Mouse (Mus musculus) MEL (cell line): ENCODE data around the gene Uckl1. TPM values are rescaled to one million over a fixed set of nuclear protein-coding genes. Genes with fewer than 3 reads are reported as not detected.

Experiments used
- DNase-seq: peaks from one replicate; pipeline ENCODE4 v3.0.0; 2011; ENCODE audit warnings: low read depth, low spot score
- H3K27ac ChIP-seq: 2 replicates; pipeline ENCODE4 v1.5.1; 2012; ENCODE audit warnings: low read depth, mild to moderate bottlenecking, control low read depth, low read length, moderate library complexity; ENCODE audit not compliant: control insufficient read depth
- H3K27me3 ChIP-seq, 2 experiments: fragments of 150-350 bp in 1 of 2; sonication (generic) in 1 of 2; 2 replicates each; pipeline ENCODE4 v1.6.1; 2012; ENCODE audit warnings: low read length in 2 of 2, mild to moderate bottlenecking in 2 of 2, improper control_type of control experiment in 1 of 2, moderate library complexity in 1 of 2; ENCODE audit not compliant: insufficient read depth in 2 of 2, control insufficient read depth in 1 of 2
- H3K36me3 ChIP-seq, 2 experiments: 2 replicates each; pipeline ENCODE4 v1.6.1; 2012 to 2014; ENCODE audit warnings: low read length in 2 of 2, improper control_type of control experiment in 1 of 2, inconsistent platforms in 1 of 2, mild to moderate bottlenecking in 1 of 2; ENCODE audit not compliant: insufficient read depth in 2 of 2, control insufficient read depth in 1 of 2
- H3K4me1 ChIP-seq, 2 experiments: fragments of 150-350 bp in 1 of 2; sonication (generic) in 1 of 2; 2 replicates each; pipeline ENCODE4 v1.6.1; 2012; ENCODE audit warnings: low read length in 2 of 2, improper control_type of control experiment in 1 of 2, mild to moderate bottlenecking in 1 of 2; ENCODE audit not compliant: insufficient read depth in 2 of 2, control insufficient read depth in 1 of 2
- H3K4me3 ChIP-seq, 2 experiments: fragments of 150-350 bp in 1 of 2; sonication (generic) in 1 of 2; 2 replicates each; pipeline ENCODE4 v1.5.1; 2012; ENCODE audit warnings: low read depth in 2 of 2, low read length in 2 of 2, mild to moderate bottlenecking in 2 of 2, moderate library complexity in 2 of 2, control low read depth in 1 of 2, improper control_type of control experiment in 1 of 2; ENCODE audit not compliant: control insufficient read depth in 1 of 2, insufficient read depth in 1 of 2
- H3K79me2 ChIP-seq: 2 replicates; pipeline ENCODE4 v1.6.1; 2012; ENCODE audit warnings: mild to moderate bottlenecking, low read length, moderate library complexity; ENCODE audit not compliant: control insufficient read depth, poor library complexity, insufficient read depth
- H3K9ac ChIP-seq: 2 replicates; pipeline ENCODE4 v1.6.1; 2012; ENCODE audit warnings: low read depth, mild to moderate bottlenecking, control low read depth, low read length, moderate library complexity; ENCODE audit not compliant: control insufficient read depth, poor library complexity, severe bottlenecking
- H3K9me3 ChIP-seq: fragments of 150-350 bp; sonication (generic); replicated peaks from 2 replicates; pipeline ENCODE4 v1.6.1; 2012; ENCODE audit warnings: mild to moderate bottlenecking, low read length, improper control_type of control experiment, moderate library complexity; ENCODE audit not compliant: insufficient read depth
- BHLHE40 ChIP-seq: IDR thresholded peaks from 2 replicates; pipeline ENCODE4 v1.6.1; 2012; ENCODE audit warnings: low read depth, mild to moderate bottlenecking, inconsistent platforms, low read length, improper control_type of control experiment, borderline replicate concordance
- ELF1 ChIP-seq: IDR thresholded peaks from 2 replicates; pipeline ENCODE4 v1.6.1; 2014; ENCODE audit warnings: low read depth, mild to moderate bottlenecking, inconsistent platforms, low read length, improper control_type of control experiment, moderate library complexity
- ETS1 ChIP-seq: IDR thresholded peaks from 2 replicates; pipeline ENCODE4 v1.6.1; 2012; ENCODE audit warnings: low read depth, mild to moderate bottlenecking, inconsistent platforms, low read length, improper control_type of control experiment, moderate library complexity
- GATA1 ChIP-seq: IDR thresholded peaks from 2 replicates; pipeline ENCODE4 v1.6.1; 2011; ENCODE audit warnings: low read depth, low read length, improper control_type of control experiment
- JUND ChIP-seq: IDR thresholded peaks from 2 replicates; pipeline ENCODE4 v1.6.1; 2011; ENCODE audit warnings: low read depth, mild to moderate bottlenecking, improper control_type of control experiment, low read length
- MAX ChIP-seq: IDR thresholded peaks from 2 replicates; pipeline ENCODE4 v1.6.1; 2011; ENCODE audit warnings: low read length, improper control_type of control experiment
- MAZ ChIP-seq: IDR thresholded peaks from 2 replicates; pipeline ENCODE4 v1.6.1; 2012; ENCODE audit warnings: low read depth, mild to moderate bottlenecking, inconsistent platforms, low read length, improper control_type of control experiment
- MYB ChIP-seq: IDR thresholded peaks from 2 replicates; pipeline ENCODE4 v1.6.1; 2011; ENCODE audit warnings: mild to moderate bottlenecking, low read depth, low read length, improper control_type of control experiment
- NELFE ChIP-seq: IDR thresholded peaks from 2 replicates; pipeline ENCODE4 v1.6.1; 2011; ENCODE audit warnings: low read depth, low read length, improper control_type of control experiment
- NRF1 ChIP-seq: IDR thresholded peaks from 2 replicates; pipeline ENCODE4 v1.6.1; 2014; ENCODE audit warnings: low read depth, mild to moderate bottlenecking, inconsistent platforms, low read length, improper control_type of control experiment, moderate library complexity; ENCODE audit not compliant: poor library complexity, insufficient read depth, severe bottlenecking
- POLR2A ChIP-seq, 2 experiments: IDR thresholded peaks; 2 replicates each; pipeline ENCODE4 v1.6.1; 2011 to 2012; ENCODE audit warnings: low read length in 2 of 2, mild to moderate bottlenecking in 2 of 2, control low read depth in 1 of 2, improper control_type of control experiment in 1 of 2, low read depth in 1 of 2, moderate library complexity in 1 of 2; ENCODE audit not compliant: control insufficient read depth in 1 of 2, insufficient read depth in 1 of 2, poor library complexity in 1 of 2
- POLR2AphosphoS2 ChIP-seq: IDR thresholded peaks from 2 replicates; pipeline ENCODE4 v1.6.1; 2011; ENCODE audit warnings: low read length, improper control_type of control experiment
- POLR2AphosphoS5 ChIP-seq: IDR thresholded peaks from 2 replicates; pipeline ENCODE4 v1.6.1; 2012; ENCODE audit warnings: low read depth, borderline replicate concordance, mild to moderate bottlenecking, inconsistent platforms, low read length, moderate library complexity, mixed read lengths
- RAD21 ChIP-seq: IDR thresholded peaks from 2 replicates; pipeline ENCODE4 v1.6.1; 2011; ENCODE audit warnings: mild to moderate bottlenecking, low read depth, low read length, improper control_type of control experiment
- RCOR1 ChIP-seq: IDR thresholded peaks from 2 replicates; pipeline ENCODE4 v1.6.1; 2012; ENCODE audit warnings: low read depth, mild to moderate bottlenecking, inconsistent platforms, low read length, improper control_type of control experiment
- SIN3A ChIP-seq: IDR thresholded peaks from 2 replicates; pipeline ENCODE4 v1.6.1; 2012; ENCODE audit warnings: low read length, improper control_type of control experiment, inconsistent platforms
- SMC3 ChIP-seq: IDR thresholded peaks from 2 replicates; pipeline ENCODE4 v1.6.1; 2011; ENCODE audit warnings: low read depth, low read length, improper control_type of control experiment
- TBP ChIP-seq: IDR thresholded peaks from 2 replicates; pipeline ENCODE4 v1.8.0; 2011; ENCODE audit warnings: low read depth, low read length, improper control_type of control experiment
- TCF12 ChIP-seq: IDR thresholded peaks from 2 replicates; pipeline ENCODE4 v1.6.1; 2014; ENCODE audit warnings: low read depth, mild to moderate bottlenecking, inconsistent platforms, low read length, improper control_type of control experiment, moderate library complexity
- ZKSCAN1 ChIP-seq: IDR thresholded peaks from 2 replicates; pipeline ENCODE4 v1.6.1; 2012; ENCODE audit warnings: low read depth, mild to moderate bottlenecking, inconsistent platforms, low read length, improper control_type of control experiment, moderate library complexity
- ZMIZ1 ChIP-seq: IDR thresholded peaks from 2 replicates; pipeline ENCODE4 v1.6.1; 2012; ENCODE audit warnings: low read depth, mild to moderate bottlenecking, inconsistent platforms, low read length, improper control_type of control experiment, moderate library complexity
- polyA plus RNA-seq, 2 experiments: library from polyadenylated mRNA; stranded (reverse) in 1 of 2; unstranded in 1 of 2; fragments of >175 nt in 1 of 2; fragments of >200 nt in 1 of 2; gene quantifications; 2 replicates each; pipeline versions ENCODE4 v1.2.1 to v1.2.4; 2012; ENCODE audit warnings: low replicate concordance in 2 of 2, low read depth in 1 of 2; ENCODE audit not compliant: insufficient read length in 2 of 2, insufficient read depth in 1 of 2, missing spikeins in 1 of 2
- total RNA-seq: library from RNA; depleted of rRNA; stranded (reverse); fragments of 300-350 nt; gene quantifications from 2 replicates; pipeline ENCODE4 v1.2.3, GENCODE M21; 2012; rRNA removed

Uckl1 gene
- total RNA-seq (15.2 and 15.6 TPM in 2 replicates), polyA plus RNA-seq (10 to 100 TPM in 1 of 2 experiments, not detected in 1; 24.6 TPM)

DNA sequence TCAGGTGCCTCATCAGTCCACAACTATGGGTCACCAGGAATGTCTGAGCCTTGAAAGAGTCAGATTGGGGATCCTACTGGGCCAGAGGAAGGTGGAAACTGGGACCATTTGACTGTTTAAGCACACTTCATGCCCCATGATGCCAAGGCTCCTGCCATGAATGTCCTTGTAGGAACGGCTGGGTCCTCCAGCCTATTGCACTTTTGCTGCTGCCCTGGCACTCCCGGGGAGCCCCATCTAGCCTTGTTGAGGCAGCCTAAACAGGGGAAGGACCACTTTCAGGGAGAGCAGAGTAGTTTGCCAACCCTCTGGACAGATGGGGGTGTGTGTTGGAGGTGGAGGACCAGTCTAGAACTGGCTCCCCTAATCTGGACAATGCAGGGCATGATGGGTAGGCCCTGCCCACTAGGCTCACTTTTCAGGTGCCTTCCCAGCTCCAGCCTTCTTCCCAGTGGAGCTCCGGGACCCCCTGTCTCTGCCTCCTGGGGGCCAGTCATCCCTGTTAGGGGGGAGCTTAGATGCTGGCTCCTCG lies at the start of gene Uckl1:
Gene Uckl1 (minus strand): TSS at position 482 of the 532 bp plus-strand sequence.
- H3K9me3 ChIP-seq, result no peaks in the 10 kb centered on the region
- peaks cover 0 to 2% of the 10 kb centered on the region in 2 experiments; a peak in 3 of 4 replicates for H3K36me3 ChIP-seq
- peaks cover 8% of the 10 kb centered on the region for H3K79me2 ChIP-seq
- TF ChIP-seq TCF12 (no peak), ZMIZ1 (no peak), GATA1 (no peak), BHLHE40 (no peak), MAX (no peak), MYB (no peak), NRF1 (no peak), RCOR1 (no peak), SMC3 (no peak), ZKSCAN1 (no peak), SIN3A (no peak), TBP (no peak), NELFE (no peak), ELF1 (no peak), RAD21 (no peak), MAZ (no peak), JUND (no peak)
- no peak for DNase-seq
- H3K4me1 ChIP-seq, result peaks cover 0 to 3% of the 10 kb centered on the region in 2 experiments; a peak in 2 of 4 replicates
- H3K4me3 ChIP-seq, result no peak within 1 kb of the TSS
- no peaks in the 10 kb centered on the region for H3K27me3 ChIP-seq
- H3K9ac ChIP-seq, result no peak within 1 kb of the TSS
- H3K27ac ChIP-seq, result no peak within 1 kb of the TSS

DNA sequence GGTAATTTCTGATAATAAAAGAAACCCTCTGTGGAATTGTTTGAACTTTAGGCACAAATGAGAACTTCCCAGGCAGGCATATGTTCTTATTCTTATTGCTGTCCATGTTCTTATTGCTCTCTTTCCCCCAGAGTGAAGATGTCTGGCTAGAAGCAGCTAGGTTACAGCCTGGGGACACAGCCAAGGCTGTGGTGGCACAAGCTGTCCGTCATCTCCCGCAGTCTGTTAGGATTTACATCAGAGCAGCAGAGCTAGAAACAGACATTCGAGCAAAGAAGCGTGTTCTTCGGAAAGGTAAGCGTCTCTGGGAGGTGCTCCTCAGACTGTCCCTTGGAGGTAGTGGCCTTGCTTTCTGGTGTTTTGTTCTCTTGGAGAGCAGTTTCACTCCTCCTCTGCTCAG lies 47.9 kb upstream of the Uckl1 start:
- H3K27me3 ChIP-seq, result no peaks in the 10 kb centered on the region
- H3K4me3 ChIP-seq, result no peak overlapping the region
- H3K79me2 ChIP-seq, result no peaks in the 10 kb centered on the region
- peaks cover 0 to 12% of the 10 kb centered on the region in 2 experiments; a peak in 2 of 4 replicates for H3K36me3 ChIP-seq
- DNase-seq, result no peak
- TF ChIP-seq POLR2A (IDR thresholded peaks at IDR 0.05; ENCODE audit: control insufficient read depth in 1 of 2, insufficient read depth in 1 of 2, low read depth in 1 of 2, low read length in 2 of 2, poor library complexity in 1 of 2), result no peak
- TF ChIP-seq POLR2AphosphoS2, result no peak
- TF ChIP-seq POLR2AphosphoS5, result no peak
- TF ChIP-seq RCOR1, result no peak
- no peak for TF ChIP-seq ETS1
- H3K4me1 ChIP-seq, result no peaks in the 10 kb centered on the region
- no peak overlapping the region for H3K27ac ChIP-seq
- H3K9ac ChIP-seq, result no peak overlapping the region
- H3K9me3 ChIP-seq, result no peaks in the 10 kb centered on the region
